Mouse (Mus musculus) lung, postnatal 25 days (tissue): ENCODE measurements at regions not wholly inside any gene's neighbourhood (a gene's known extent, or its start where the extent isn't known, plus 50 kb on each side); places are given as distances from the start of the nearest gene placed in this dataset.

ENCODE experiments used
- DNase-seq: peaks from one replicate; pipeline ENCODE4 v3.0.0; 2022; ENCODE audit warnings: low spot score

DNA sequence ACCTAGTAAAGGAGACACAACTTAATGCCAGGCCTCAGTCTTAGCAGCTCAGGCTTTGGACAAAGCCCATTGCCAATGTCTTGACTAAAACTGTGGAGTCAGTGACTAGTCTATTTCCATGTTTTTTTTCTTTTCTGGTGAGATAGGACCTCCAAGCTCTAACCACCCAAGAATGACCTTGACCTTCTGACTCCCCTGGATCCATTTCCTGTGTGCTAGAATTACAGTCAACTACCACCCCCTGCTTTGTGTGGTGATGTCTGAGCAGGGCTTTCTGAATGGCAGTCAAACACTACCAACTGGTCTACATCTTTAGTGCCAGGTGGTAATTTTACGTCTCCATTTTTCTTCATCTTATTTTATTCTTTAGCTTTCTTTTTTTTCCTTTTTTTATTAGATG is 51.3 kb upstream of the Rnf138rt1 start:
- no peak for DNase-seq

DNA sequence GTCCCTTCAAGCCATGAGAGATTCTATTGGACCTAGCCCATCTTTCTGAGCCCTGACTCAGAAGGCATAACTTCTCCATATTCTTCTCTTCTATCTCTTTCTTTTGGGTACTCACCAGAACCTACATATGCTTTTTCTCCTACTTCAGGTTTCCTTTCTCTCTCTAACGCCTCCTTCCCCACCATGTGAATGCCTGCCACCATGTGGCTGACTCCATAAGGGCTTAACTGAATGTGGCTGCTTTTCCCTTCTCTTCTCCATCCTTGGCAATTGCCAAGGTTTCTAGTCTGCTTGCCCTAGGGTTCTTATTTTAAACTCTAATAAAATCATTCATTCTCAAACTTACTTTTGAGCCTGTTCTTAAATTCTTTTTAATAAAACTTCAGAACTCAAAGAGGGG is 53.7 kb upstream of the Rnf138rt1 start:
- no peak for DNase-seq

DNA sequence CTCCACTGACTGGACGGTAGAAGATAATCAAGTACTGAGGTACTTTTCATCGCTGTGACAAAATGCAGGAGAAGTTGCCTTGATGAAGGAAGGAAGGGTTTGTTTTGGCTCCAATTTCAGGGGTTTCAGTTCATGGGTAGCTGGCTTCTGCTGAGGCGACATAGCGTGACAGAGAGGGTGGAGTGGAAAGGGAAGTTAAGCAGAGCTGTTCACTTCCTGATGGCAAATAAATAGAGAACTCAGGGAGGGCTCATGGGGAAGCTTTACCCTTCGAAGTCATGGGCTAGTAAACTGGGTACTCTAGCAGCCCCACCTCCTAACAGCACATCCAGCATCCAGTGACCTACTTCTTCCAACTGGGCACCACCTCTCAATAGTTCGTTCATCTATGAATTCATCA is 61.2 kb upstream of the Rnf138rt1 start:
- DNase-seq: peak; percentile 2

DNA sequence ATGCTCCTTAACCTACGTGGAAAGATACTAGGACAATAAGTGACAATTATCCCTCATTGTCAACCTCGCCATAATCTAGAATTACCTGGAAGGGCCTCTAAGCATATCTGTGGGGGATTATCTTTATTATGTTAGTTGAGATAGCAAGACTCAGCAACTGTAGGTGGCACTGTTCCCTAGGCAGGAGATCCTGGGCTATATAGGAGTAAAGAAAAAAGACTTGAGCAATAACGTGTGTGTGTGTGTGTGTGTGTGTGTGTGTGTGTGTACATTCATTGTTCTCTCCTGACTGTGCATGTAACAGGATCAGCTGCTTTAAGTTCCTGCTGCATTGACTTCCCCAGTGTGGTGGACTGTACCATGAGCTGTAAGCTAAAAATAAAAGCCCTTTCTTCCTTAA is 66.3 kb upstream of the Rnf138rt1 start:
- DNase-seq: peak; percentile 1

DNA sequence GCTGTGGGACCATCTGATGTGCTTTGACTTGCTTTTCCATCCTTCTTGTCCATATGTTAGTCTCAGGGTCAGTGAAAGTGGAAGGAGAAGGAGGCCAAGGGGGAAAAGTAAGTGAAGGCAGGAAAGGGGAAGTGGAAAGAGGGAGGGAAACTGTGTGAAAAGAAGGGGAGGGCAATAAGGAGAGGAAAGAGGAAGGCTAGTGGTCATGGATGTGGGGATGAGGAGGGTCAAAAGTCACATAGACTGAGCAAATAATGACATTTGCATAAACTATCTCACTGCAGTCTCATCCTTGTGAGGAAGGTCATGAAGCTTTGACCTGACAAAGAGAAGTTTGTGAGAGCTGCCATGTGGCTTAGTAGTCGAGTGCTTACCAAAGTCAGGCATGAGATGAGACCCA is 63.4 kb upstream of the Ap1s2 start:
- DNase-seq: no peak

DNA sequence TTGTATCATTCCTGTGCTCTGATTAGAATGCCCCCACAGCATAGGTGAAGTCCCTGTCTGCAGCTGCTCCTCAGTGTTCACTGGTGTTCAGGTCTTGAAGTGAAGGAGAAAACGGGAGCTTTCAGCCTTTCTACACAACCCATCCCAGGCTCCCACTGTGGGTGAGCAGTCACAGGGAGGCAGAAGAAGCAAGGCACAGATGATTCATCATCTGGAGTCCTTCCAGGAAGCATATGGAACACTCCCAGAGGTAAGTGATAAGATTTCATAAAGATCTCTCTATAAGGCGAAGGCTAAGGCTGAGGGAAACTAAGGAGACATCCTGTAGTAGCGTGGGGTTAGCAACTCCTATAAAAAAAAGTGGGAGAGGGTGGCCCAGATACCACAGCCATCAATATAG is 61.9 kb upstream of the Ap1s2 start:
- no peak for DNase-seq

DNA sequence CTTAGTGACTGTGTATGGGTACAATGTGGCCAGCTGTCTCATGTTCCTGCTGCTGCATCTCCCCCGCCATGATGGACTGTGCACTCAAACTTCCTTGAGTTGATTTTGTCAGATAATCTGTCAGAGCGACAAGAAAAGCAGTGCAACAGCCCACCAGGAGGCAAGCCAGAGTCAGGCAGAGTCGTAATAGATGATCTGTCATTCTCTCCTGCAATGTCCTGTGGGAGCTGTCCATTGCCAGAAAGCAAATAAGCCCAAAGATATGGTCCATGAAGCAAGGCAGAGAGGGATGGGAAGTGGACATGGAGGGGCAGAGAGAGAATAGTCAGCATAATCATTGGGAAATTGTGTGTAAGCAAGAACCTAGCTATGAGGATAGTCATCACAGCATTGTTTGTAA is 61.2 kb upstream of the Ap1s2 start:
- no peak for DNase-seq

DNA sequence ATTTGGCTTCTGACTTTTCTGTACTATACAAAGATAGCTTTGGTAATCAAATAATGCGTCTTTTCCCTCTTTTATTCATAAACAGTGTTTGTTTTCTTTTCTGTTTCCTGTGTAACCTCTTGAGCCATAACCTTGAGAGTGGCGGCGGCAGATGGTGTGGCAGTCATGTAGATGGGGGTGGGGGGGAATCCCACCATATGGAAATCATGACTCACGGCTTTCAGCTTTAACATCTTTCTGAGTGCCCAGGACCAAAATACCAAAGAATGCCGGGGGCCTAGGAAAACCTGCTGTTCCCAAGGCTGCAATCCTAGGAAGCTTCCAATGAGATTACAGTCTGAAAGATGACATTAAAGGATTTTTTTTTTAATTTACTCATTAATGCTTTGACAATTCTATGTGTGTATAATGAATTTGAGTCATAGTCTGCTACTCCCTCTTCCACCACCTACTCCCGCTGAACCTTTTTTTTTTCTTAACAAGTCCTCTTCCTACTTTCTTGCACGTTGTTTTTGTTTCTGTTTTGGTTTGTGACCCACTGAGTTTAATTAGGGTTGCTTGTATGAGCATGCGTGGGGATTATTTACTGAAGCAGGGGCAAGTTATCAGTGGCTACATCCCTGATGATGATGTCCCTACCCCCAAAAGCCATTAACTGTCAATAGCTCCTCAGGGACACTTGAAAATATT is 60.2 kb upstream of the Ap1s2 start:
- no peak for DNase-seq

DNA sequence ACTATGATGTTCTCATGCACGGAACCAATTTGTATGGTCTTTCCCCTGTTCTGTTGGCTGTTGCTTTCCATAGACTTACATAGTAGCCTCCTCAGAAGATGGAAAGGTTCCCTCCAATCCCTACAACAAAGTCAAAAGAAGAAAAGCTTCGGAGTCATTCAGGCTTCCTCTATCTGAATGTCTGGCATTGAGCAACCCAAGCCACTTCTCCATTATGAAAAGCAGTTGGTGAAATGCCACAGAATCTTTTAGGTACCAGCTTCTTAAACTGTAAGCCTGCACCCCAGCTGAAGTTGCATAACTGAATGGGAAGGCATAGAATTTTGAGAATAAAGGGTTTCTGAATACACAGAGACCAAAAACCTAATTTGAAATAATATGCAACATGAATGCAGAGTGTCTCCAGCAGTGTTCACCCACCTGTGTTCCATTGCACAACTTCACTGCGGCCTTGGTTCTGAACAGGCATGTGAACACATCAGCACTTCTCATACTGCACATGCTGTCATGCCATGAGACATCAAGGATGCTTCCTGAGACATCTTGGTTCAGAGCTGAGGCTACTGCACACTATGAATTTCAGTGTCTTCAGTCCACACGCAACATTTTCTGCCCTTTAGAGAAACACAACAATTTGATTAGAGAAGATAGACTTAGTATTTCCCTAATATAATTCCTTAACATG is 57.8 kb upstream of the Ap1s2 start:
- no peak for DNase-seq

DNA sequence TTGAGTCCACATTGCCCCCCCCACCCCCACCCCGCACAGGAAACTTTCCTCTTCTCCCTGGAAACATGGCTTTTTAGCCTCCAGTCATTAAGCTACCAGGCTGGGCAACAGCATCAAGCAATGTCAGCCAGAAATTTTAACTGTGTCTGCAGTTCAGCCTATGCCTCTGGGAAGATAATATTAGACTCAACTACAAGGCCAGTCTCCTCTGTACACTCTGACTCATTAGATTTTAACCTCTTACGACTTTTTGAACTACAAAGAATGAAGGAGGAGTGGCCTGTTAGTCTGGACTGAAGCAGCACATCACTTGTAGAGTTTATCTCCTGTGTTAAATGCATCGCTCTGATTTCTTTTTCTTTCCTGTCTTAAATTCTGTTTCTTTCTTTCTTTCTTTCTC is 50.3 kb upstream of the Ap1s2 start:
- no peak for DNase-seq
